Mouse (Mus musculus) CH12.LX (cell line): Measurements from ENCODE around the gene Thoc6. TPM values are rescaled to one million over a fixed set of nuclear protein-coding genes. Genes with fewer than 3 reads are reported as not detected.

Experiments
- DNase-seq: peaks from one replicate; pipeline ENCODE4 v3.0.0-alpha.2; 2013; ENCODE audit errors: extremely low read depth
- H3K27ac ChIP-seq: 2 replicates; pipeline ENCODE4 v1.5.1; 2012; ENCODE audit warnings: low read depth, mild to moderate bottlenecking, control low read depth, moderate library complexity; ENCODE audit not compliant: insufficient read depth
- H3K27me3 ChIP-seq: replicated peaks from 2 replicates; pipeline ENCODE3; 2012; ENCODE audit warnings: inconsistent platforms
- H3K36me3 ChIP-seq, 2 experiments: replicated peaks in 1 of 2; 2 replicates each; pipeline versions ENCODE3 to v1.6.1; 2012; ENCODE audit warnings: inconsistent platforms in 1 of 2, low read length in 1 of 2, mild to moderate bottlenecking in 1 of 2, mixed read lengths in 1 of 2, moderate library complexity in 1 of 2; ENCODE audit not compliant: control insufficient read depth in 1 of 2, insufficient read depth in 1 of 2
- H3K4me1 ChIP-seq, 2 experiments: 2 replicates each; pipeline ENCODE4 v1.6.1; 2012; ENCODE audit warnings: inconsistent platforms in 1 of 2, moderate library complexity in 1 of 2; ENCODE audit not compliant: insufficient read depth in 2 of 2, control insufficient read depth in 1 of 2
- H3K4me2 ChIP-seq: 2 replicates; pipeline ENCODE4 v1.6.1; 2012; ENCODE audit warnings: low read depth, mild to moderate bottlenecking, control low read depth; ENCODE audit not compliant: poor library complexity, insufficient read depth, severe bottlenecking
- H3K4me3 ChIP-seq, 3 experiments: fragments of 150-350 bp in 1 of 3; sonication (generic) in 1 of 3; replicated peaks in 1 of 3; 2 replicates each; pipeline versions ENCODE3 to v1.5.1; 2011 to 2012; ENCODE audit warnings: low read depth in 2 of 3, low read length in 2 of 3, mild to moderate bottlenecking in 2 of 3, moderate library complexity in 2 of 3, control low read depth in 1 of 3, improper control_type of control experiment in 1 of 3, inconsistent platforms in 1 of 3, mixed read lengths in 1 of 3; ENCODE audit not compliant: poor library complexity in 1 of 3
- H3K79me2 ChIP-seq: replicated peaks from 2 replicates; pipeline ENCODE4 v1.6.1; 2012; ENCODE audit warnings: mild to moderate bottlenecking, moderate library complexity; ENCODE audit not compliant: control insufficient read depth, poor library complexity, insufficient read depth, severe bottlenecking; ENCODE audit errors: extremely low read depth
- H3K9ac ChIP-seq: 2 replicates; pipeline ENCODE4 v1.6.1; 2012; ENCODE audit warnings: low read depth, mild to moderate bottlenecking, control low read depth, moderate library complexity; ENCODE audit not compliant: insufficient read depth
- H3K9me3 ChIP-seq: replicated peaks from 2 replicates; pipeline ENCODE3; 2012; ENCODE audit warnings: low read length, inconsistent platforms, mixed read lengths
- BHLHE40 ChIP-seq: IDR thresholded peaks from 2 replicates; pipeline ENCODE4 v1.6.1; 2011; ENCODE audit warnings: mild to moderate bottlenecking, low read depth, low read length, improper control_type of control experiment
- CHD1 ChIP-seq: IDR thresholded peaks from 2 replicates; pipeline ENCODE4 v1.6.1; 2012; ENCODE audit warnings: low read depth, low read length, improper control_type of control experiment, inconsistent platforms
- CHD2 ChIP-seq: IDR thresholded peaks from 2 replicates; pipeline ENCODE4 v1.6.1; 2011; ENCODE audit warnings: low read length, improper control_type of control experiment
- CTCF ChIP-seq, 2 experiments: IDR thresholded peaks in 1 of 2; conservative IDR thresholded peaks in 1 of 2; 2 replicates each; pipeline ENCODE4 v1.5.1; 2011 to 2012; ENCODE audit warnings: low read depth in 2 of 2, low read length in 2 of 2, improper control_type of control experiment in 1 of 2, inconsistent platforms in 1 of 2, mild to moderate bottlenecking in 1 of 2, moderate library complexity in 1 of 2
- ELF1 ChIP-seq: IDR thresholded peaks from 2 replicates; pipeline ENCODE4 v1.6.1; 2014; ENCODE audit warnings: low read depth, mild to moderate bottlenecking, inconsistent platforms, low read length, improper control_type of control experiment
- EP300 ChIP-seq: IDR thresholded peaks from 2 replicates; pipeline ENCODE4 v1.6.1; 2011; ENCODE audit warnings: low read length, improper control_type of control experiment
- GABPA ChIP-seq: IDR thresholded peaks from 2 replicates; pipeline ENCODE4 v1.6.1; 2012; ENCODE audit warnings: low read depth, low read length, improper control_type of control experiment, inconsistent platforms; ENCODE audit not compliant: insufficient replicate concordance
- HCFC1 ChIP-seq: IDR thresholded peaks from 2 replicates; pipeline ENCODE4 v1.6.1; 2012; ENCODE audit warnings: low read depth, mild to moderate bottlenecking, inconsistent platforms, low read length, improper control_type of control experiment
- IRF4 ChIP-seq: IDR thresholded peaks from 2 replicates; pipeline ENCODE4 v1.6.1; 2014; ENCODE audit warnings: low read depth, mild to moderate bottlenecking, inconsistent platforms, low read length, improper control_type of control experiment
- JUN ChIP-seq: IDR thresholded peaks from 2 replicates; pipeline ENCODE4 v1.6.1; 2011; ENCODE audit warnings: low read depth, mild to moderate bottlenecking, low read length, improper control_type of control experiment, moderate library complexity; ENCODE audit not compliant: insufficient read depth
- MAFK ChIP-seq: IDR thresholded peaks from 2 replicates; pipeline ENCODE4 v1.6.1; 2011; ENCODE audit warnings: low read length, improper control_type of control experiment; ENCODE audit not compliant: insufficient replicate concordance
- MAZ ChIP-seq: IDR thresholded peaks from 2 replicates; pipeline ENCODE4 v1.6.1; 2012; ENCODE audit warnings: low read depth, mild to moderate bottlenecking, inconsistent platforms, low read length, improper control_type of control experiment, moderate library complexity
- MXI1 ChIP-seq: IDR thresholded peaks from 2 replicates; pipeline ENCODE4 v1.6.1; 2011; ENCODE audit warnings: mild to moderate bottlenecking, low read depth, low read length, improper control_type of control experiment
- MYC ChIP-seq: IDR thresholded peaks from 2 replicates; pipeline ENCODE4 v1.6.1; 2011; ENCODE audit warnings: low read depth, mild to moderate bottlenecking, improper control_type of control experiment, low read length
- NELFE ChIP-seq: IDR thresholded peaks from 2 replicates; pipeline ENCODE4 v1.6.1; 2011; ENCODE audit warnings: low read depth, low read length, improper control_type of control experiment
- PAX5 ChIP-seq: IDR thresholded peaks from 2 replicates; pipeline ENCODE4 v1.6.1; 2012; ENCODE audit warnings: low read length, inconsistent platforms, mixed read lengths
- POLR2A ChIP-seq: IDR thresholded peaks from 2 replicates; pipeline ENCODE4 v1.6.1; 2011; ENCODE audit warnings: low read depth, mild to moderate bottlenecking, improper control_type of control experiment, low read length
- POLR2AphosphoS2 ChIP-seq: IDR thresholded peaks from 2 replicates; pipeline ENCODE4 v1.6.1; 2011; ENCODE audit warnings: low read depth, low read length, improper control_type of control experiment
- RCOR1 ChIP-seq: conservative IDR thresholded peaks from 2 replicates; pipeline ENCODE4 v1.6.1; 2012; ENCODE audit warnings: low read depth, mild to moderate bottlenecking, inconsistent platforms, low read length, improper control_type of control experiment
- SMC3 ChIP-seq: IDR thresholded peaks from 2 replicates; pipeline ENCODE4 v1.6.1; 2011; ENCODE audit warnings: low read depth, low read length, improper control_type of control experiment
- TBP ChIP-seq: conservative IDR thresholded peaks from 2 replicates; pipeline ENCODE4 v1.6.1; 2011; ENCODE audit warnings: low read depth, low read length, improper control_type of control experiment
- UBTF ChIP-seq: IDR thresholded peaks from 2 replicates; pipeline ENCODE4 v1.6.1; 2012; ENCODE audit warnings: low read depth, mild to moderate bottlenecking, inconsistent platforms, low read length, improper control_type of control experiment, moderate library complexity
- USF1 ChIP-seq: IDR thresholded peaks from 2 replicates; pipeline ENCODE4 v1.6.1; 2014; ENCODE audit warnings: low read depth, mild to moderate bottlenecking, inconsistent platforms, low read length, improper control_type of control experiment
- ZC3H11A ChIP-seq: IDR thresholded peaks from 2 replicates; pipeline ENCODE4 v1.6.1; 2012; ENCODE audit warnings: low read depth, mild to moderate bottlenecking, inconsistent platforms, low read length, improper control_type of control experiment
- ZKSCAN1 ChIP-seq: IDR thresholded peaks from 2 replicates; pipeline ENCODE4 v1.6.1; 2012; ENCODE audit warnings: low read depth, inconsistent platforms, low read length, improper control_type of control experiment, borderline replicate concordance
- ZNF384 ChIP-seq: IDR thresholded peaks from 2 replicates; pipeline ENCODE4 v1.6.1; 2012; ENCODE audit warnings: low read depth, low read length, improper control_type of control experiment, inconsistent platforms
- dilution Hi-C: fragments of 300-500 bp; cut with MboI; formaldehyde crosslinking; loops from 2 replicates; pipeline ENCODE4 v1.14.3; 2020; ENCODE audit warnings: low sequenced_read_pairs; ENCODE audit not compliant: extremely low pct_unique_long_range_greater_than_20kb, extremely low pct_ligation_motif_present
- in situ Hi-C: fragments of 300-500 bp; cut with MboI; formaldehyde crosslinking; loops from 3 replicates; pipeline ENCODE4 v1.14.3; 2019; ENCODE audit warnings: low sequenced_read_pairs, low pct_ligation_motif_present, low pct_unique_long_range_greater_than_20kb, mixed read lengths
- polyA plus RNA-seq: library from polyadenylated mRNA; unstranded; fragments of >175 nt; gene quantifications from 2 replicates; pipeline ENCODE4 v1.2.1, GENCODE M21; 2012; ENCODE audit warnings: low read depth; ENCODE audit not compliant: insufficient read length
- total RNA-seq, 2 experiments: library from RNA; depleted of rRNA; stranded (reverse); fragments of 300-350 nt in 1 of 2; fragments of >200 nt in 1 of 2; gene quantifications; 2 replicates each; pipeline ENCODE4 v1.2.3; 2012 to 2014

Gene Thoc6
- total and polyA plus RNA-seq, 3 experiments: 37.4 to 41.4 (median 37.9) TPM

- Histone ChIP-seq H3K4me3 (no peak overlapping the region), H3K4me1 (peaks cover 12 to 17% of the 10 kb centered on the region in 2 experiments; a peak in 3 of 4 replicates), H3K27ac (no peak overlapping the region), H3K4me2 (no peak overlapping the region), H3K79me2 (no peaks in the 10 kb centered on the region), H3K36me3 (no peaks in the 10 kb centered on the region), H3K27me3 (peaks cover 80% of the 10 kb centered on the region), H3K9ac (no peak overlapping the region), H3K9me3 (no peaks in the 10 kb centered on the region)
- DNase-seq: no peak
- in situ Hi-C loops (no loop called here), dilution Hi-C loops (no loop called here)
- TF ChIP-seq CHD2 (no peak), USF1 (no peak), MYC (no peak), TBP (no peak), ZC3H11A (no peak), POLR2AphosphoS2 (no peak), EP300 (no peak), MXI1 (no peak), UBTF (no peak), MAZ (no peak), POLR2A (no peak), IRF4 (no peak), NELFE (no peak), RCOR1 (no peak), PAX5 (no peak)
These were observed 8.8 kb upstream of the Thoc6 start for GRCm38 (mm10) chr17:23682530-23682929.

GRCm38 (mm10) chr17:23682092-23682491, 8.4 kb upstream of the Thoc6 start:
- H3K36me3 ChIP-seq: no peaks in the 10 kb centered on the region
- H3K27me3 ChIP-seq: peaks cover 82% of the 10 kb centered on the region
- H3K4me1 ChIP-seq: peaks cover 12 to 18% of the 10 kb centered on the region in 2 experiments; a peak in 3 of 4 replicates
- no peak overlapping the region for H3K4me2 ChIP-seq
- H3K4me3 ChIP-seq: no peak overlapping the region
- no peak for DNase-seq
- in situ Hi-C loops: no loop called here
- H3K9me3 ChIP-seq: no peaks in the 10 kb centered on the region
- dilution Hi-C loops: no loop called here
- TF ChIP-seq USF1: no peak
- no peaks in the 10 kb centered on the region for H3K79me2 ChIP-seq
- no peak overlapping the region for H3K9ac ChIP-seq
- H3K27ac ChIP-seq: no peak overlapping the region

- H3K9ac ChIP-seq: no peak overlapping the region
- no peaks in the 10 kb centered on the region for H3K36me3 ChIP-seq
- in situ Hi-C loops: no loop called here
- dilution Hi-C loops: no loop called here
- peaks cover 90% of the 10 kb centered on the region for H3K27me3 ChIP-seq
- H3K79me2 ChIP-seq: no peaks in the 10 kb centered on the region
- DNase-seq: no peak
- H3K4me2 ChIP-seq: no peak overlapping the region
- peaks cover 18 to 28% of the 10 kb centered on the region in 2 experiments for H3K4me1 ChIP-seq
- H3K4me3 ChIP-seq: no peak overlapping the region
- H3K27ac ChIP-seq: no peak overlapping the region
- no peak for TF ChIP-seq EP300
- no peak for TF ChIP-seq SMC3
- TF ChIP-seq JUN: no peak
- TF ChIP-seq ELF1: no peak
- no peak for TF ChIP-seq GABPA
- no peak for TF ChIP-seq MYC
- TF ChIP-seq BHLHE40: no peak
- TF ChIP-seq MXI1: no peak
- TF ChIP-seq CTCF (conservative IDR thresholded peaks at IDR 0.05 in 1 of 2, IDR thresholded peaks at IDR 0.05 in 1 of 2; ENCODE audit: low read depth in 2 of 2, low read length in 2 of 2): no peak
- TF ChIP-seq MAFK: no peak
- no peak for TF ChIP-seq ZNF384
- no peak for TF ChIP-seq HCFC1
- no peak for TF ChIP-seq RCOR1
- no peak for TF ChIP-seq ZKSCAN1
- no peak for TF ChIP-seq CHD1
- no peak for TF ChIP-seq ZC3H11A
- no peak for TF ChIP-seq PAX5
- no peaks in the 10 kb centered on the region for H3K9me3 ChIP-seq
These were observed 7.4 kb upstream of the Thoc6 start for GRCm38 (mm10) chr17:23681086-23681485.
